Mouse (Mus musculus) frontal cortex, postnatal 25 days (tissue): Measurements from ENCODE around the gene Sult2a6.

Experiments
- DNase-seq, 2 experiments: peaks; one replicate each; pipeline ENCODE4 v3.0.0; 2022; ENCODE audit warnings: low spot score in 2 of 2

The Sult2a6 gene

GRCm38 (mm10) chr7:14254770-14255169 lies at the start of gene Sult2a6:
Sult2a6 (minus strand) TSS chr7:14254870.
- no peak for DNase-seq

- DNase-seq: no peak
These were observed 39.4 kb downstream of the Sult2a6 start for GRCm38 (mm10) chr7:14215231-14215630.

DNA sequence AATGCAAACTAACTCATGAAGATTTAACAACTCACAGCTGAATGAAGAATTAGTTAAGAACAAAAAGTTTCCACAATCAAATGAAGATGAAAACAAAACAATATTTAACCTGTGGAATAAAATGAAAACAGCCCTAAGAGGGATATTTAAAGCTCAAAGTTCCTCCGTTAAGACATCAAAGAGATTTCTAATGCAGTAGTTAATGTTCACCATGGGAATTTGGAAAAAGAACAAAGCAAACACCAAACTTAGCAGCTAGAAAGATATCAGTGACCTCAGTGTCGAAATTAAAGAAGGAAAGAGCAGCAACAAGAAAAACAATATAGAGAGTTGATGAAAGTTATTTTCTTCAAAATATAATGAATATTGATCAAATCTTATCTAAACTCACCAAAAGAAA lies 51.3 kb downstream of the Sult2a6 start:
- no peak for DNase-seq

- DNase-seq: no peak
These were observed 52.2 kb downstream of the Sult2a6 start for GRCm38 (mm10) chr7:14202487-14202886.
